Mouse (Mus musculus): ENCODE measurements around the gene Fxyd6. TPM values are rescaled to one million over a fixed set of nuclear protein-coding genes. Genes with fewer than 3 reads are reported as not detected.
A peak's percentile ranks its signal among the peaks of the same experiment; 100 is the strongest.

The Fxyd6 gene
- polyA plus RNA-seq, 1 experiment from 2014 or later, result 63.2 TPM

DNA sequence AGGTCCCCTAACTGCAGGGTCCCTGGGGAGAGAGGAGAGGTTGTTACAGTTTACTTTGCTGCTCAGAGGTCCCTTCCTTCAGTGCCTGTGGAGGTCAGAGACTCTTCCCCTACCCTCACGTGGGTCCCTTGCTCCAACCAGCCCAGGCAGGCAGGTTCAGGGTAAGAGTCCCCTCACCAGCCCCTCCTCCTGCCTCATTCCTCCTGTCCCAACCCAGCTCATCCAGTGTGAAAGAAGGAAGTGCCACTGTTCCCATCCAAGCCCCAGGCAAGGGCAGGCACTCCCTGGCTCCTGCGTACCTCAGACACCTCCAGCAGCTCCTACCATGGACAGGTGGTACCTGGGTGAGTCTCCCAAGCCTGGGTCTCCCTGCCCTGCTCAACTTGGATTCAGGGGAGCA is 33.0 kb downstream of the Fxyd6 start:
- H3K27me3 ChIP-seq (ENCODE audit: insufficient read depth, poor library complexity, severe bottlenecking), result peaks cover 78% of the 10 kb centered on the region
- no peaks in the 10 kb centered on the region for H3K9me3 ChIP-seq
- no peaks in the 10 kb centered on the region; the same call in 1 of the 2 replicates for H3K4me1 ChIP-seq
- H3K36me3 ChIP-seq, result no peaks in the 10 kb centered on the region
- DNase-seq (ENCODE audit: low spot score), result no peak
- no peak overlapping the region for H3K4me3 ChIP-seq
- H3K27ac ChIP-seq, result no peak overlapping the region
- WGBS, result 60% methylated on average over 2 of the region's 2 CpGs

GRCm38 (mm10) chr9:45405694-45406093 is 35.7 kb downstream of the Fxyd6 start:
- WGBS, result 67% methylated on average over 5 of the region's 5 CpGs
- no peak for DNase-seq (ENCODE audit: low spot score)
- Histone ChIP-seq H3K4me3 (no peak overlapping the region), H3K36me3 (no peaks in the 10 kb centered on the region), H3K27ac (no peak overlapping the region), H3K4me1 (peaks cover 4% of the 10 kb centered on the region; the same call in 1 of the 2 replicates), H3K27me3 (ENCODE audit: insufficient read depth, poor library complexity, severe bottlenecking) (peaks cover 81% of the 10 kb centered on the region), H3K9me3 (no peaks in the 10 kb centered on the region)

GRCm38 (mm10) chr9:45406808-45407207 is 36.8 kb downstream of the Fxyd6 start:
- H3K27me3 ChIP-seq (ENCODE audit: insufficient read depth, poor library complexity, severe bottlenecking), result peaks cover 79% of the 10 kb centered on the region
- no peak overlapping the region for H3K4me3 ChIP-seq
- no peaks in the 10 kb centered on the region for H3K9me3 ChIP-seq
- no peaks in the 10 kb centered on the region for H3K36me3 ChIP-seq
- 80% methylated on average over 3 of the region's 3 CpGs for WGBS
- peaks cover 4% of the 10 kb centered on the region; the same call in 1 of the 2 replicates for H3K4me1 ChIP-seq
- DNase-seq (ENCODE audit: low spot score), result no peak
- no peak overlapping the region for H3K27ac ChIP-seq

GRCm38 (mm10) chr9:45407706-45408675 is 38.0 kb downstream of the Fxyd6 start:
- Histone ChIP-seq H3K4me3 (peak overlapping the region; percentile 50), H3K9me3 (no peaks in the 10 kb centered on the region), H3K36me3 (no peaks in the 10 kb centered on the region), H3K4me1 (peaks cover 4% of the 10 kb centered on the region; the same call in 1 of the 2 replicates), H3K27me3 (ENCODE audit: insufficient read depth, poor library complexity, severe bottlenecking) (peaks cover 74% of the 10 kb centered on the region), H3K27ac (peak overlapping the region; percentile 52; the same call in 1 of the 2 replicates)
- DNase-seq (ENCODE audit: low spot score), result peak; percentile 89
- WGBS, result 38% methylated on average over 33 of the region's 33 CpGs

DNA sequence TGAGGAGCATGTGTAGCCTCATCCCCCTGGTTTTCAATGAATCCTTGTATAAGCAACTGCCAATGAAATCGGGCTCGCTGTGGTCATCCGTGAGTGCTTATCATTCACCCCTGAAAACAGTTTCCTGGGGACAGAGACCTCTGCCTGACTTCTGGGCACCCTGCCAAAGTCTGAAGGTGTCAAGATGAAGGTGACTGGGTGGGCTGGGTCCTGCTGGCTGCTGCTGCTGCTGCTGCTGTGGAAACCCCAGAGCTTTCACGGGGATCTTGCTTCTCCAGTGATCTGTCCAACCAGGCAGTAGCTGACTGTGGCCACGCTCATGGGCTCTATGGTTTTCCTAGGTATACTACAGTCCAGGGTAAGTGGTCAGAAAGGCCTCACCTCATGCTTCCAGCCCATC is 40.2 kb downstream of the Fxyd6 start:
- 72% methylated on average over 5 of the region's 5 CpGs for WGBS
- H3K27ac ChIP-seq, result no peak overlapping the region
- H3K27me3 ChIP-seq (ENCODE audit: insufficient read depth, poor library complexity, severe bottlenecking), result peaks cover 63% of the 10 kb centered on the region
- H3K4me1 ChIP-seq, result peaks cover 4% of the 10 kb centered on the region; the same call in 1 of the 2 replicates
- H3K4me3 ChIP-seq, result no peak overlapping the region
- H3K9me3 ChIP-seq, result no peaks in the 10 kb centered on the region
- no peak for DNase-seq (ENCODE audit: low spot score)
- no peaks in the 10 kb centered on the region for H3K36me3 ChIP-seq

DNA sequence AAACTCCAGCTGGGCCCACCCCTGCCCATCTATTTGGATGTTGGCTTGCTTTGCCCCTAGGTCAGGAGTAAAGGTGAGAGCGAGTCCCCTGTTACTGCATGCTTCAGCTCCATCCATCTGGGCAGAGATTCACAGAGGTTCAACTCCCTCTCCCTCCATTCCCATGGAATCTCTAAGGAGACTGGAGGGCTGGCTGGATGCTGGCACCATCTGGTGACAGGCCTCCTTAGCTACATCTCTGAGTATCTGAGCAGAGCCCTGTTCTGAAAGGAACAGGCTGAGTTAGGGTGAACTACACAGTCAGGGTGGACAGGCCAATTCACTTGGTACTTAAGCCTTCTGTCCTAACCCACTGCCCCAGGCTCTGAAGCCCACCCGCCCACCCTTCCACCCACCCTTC is 40.6 kb downstream of the Fxyd6 start:
- H3K4me1 ChIP-seq, result peaks cover 4% of the 10 kb centered on the region; the same call in 1 of the 2 replicates
- no peaks in the 10 kb centered on the region for H3K9me3 ChIP-seq
- H3K36me3 ChIP-seq, result no peaks in the 10 kb centered on the region
- DNase-seq (ENCODE audit: low spot score), result no peak
- no peak overlapping the region for H3K27ac ChIP-seq
- 86% methylated on average over 2 of the region's 2 CpGs for WGBS
- no peak overlapping the region for H3K4me3 ChIP-seq
- H3K27me3 ChIP-seq (ENCODE audit: insufficient read depth, poor library complexity, severe bottlenecking), result peaks cover 58% of the 10 kb centered on the region

DNA sequence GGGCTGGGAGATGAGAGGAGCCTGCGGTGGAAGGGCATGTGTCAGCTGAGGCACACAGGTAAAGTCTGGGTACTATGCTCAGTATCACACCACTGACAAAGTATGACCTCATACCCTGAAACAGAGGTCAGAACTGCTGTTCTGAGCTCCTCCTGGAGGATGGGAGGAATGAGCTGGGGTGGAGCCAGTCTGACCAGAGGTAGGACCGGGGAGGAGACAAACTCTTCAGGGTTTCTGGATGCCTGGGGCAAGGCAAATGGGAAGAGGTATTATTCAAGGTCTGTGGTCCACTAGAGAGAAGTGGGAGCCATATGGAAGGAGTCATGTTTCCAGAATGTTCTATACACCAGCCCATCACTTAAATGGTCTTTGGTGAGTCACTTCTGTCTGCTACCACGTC is 41.1 kb downstream of the Fxyd6 start:
- H3K4me1 ChIP-seq, result peaks cover 4% of the 10 kb centered on the region; the same call in 1 of the 2 replicates

GRCm38 (mm10) chr9:45411803-45412202 is 41.8 kb downstream of the Fxyd6 start:
- Histone ChIP-seq H3K9me3 (no peaks in the 10 kb centered on the region), H3K27me3 (ENCODE audit: insufficient read depth, poor library complexity, severe bottlenecking) (peaks cover 48% of the 10 kb centered on the region; the same call in 1 of the 2 replicates), H3K4me1 (peaks cover 4% of the 10 kb centered on the region; the same call in 1 of the 2 replicates), H3K36me3 (no peaks in the 10 kb centered on the region), H3K27ac (no peak overlapping the region), H3K4me3 (no peak overlapping the region)
- DNase-seq (ENCODE audit: low spot score), result no peak
- 22% methylated on average over 7 of the region's 7 CpGs for WGBS

More for the DNA sequence above, 41.1 kb downstream of the Fxyd6 start:
- DNase-seq (ENCODE audit: low spot score), result no peak
- no peaks in the 10 kb centered on the region for H3K9me3 ChIP-seq
- H3K36me3 ChIP-seq, result no peaks in the 10 kb centered on the region
- 76% methylated on average over 3 of the region's 3 CpGs for WGBS
- H3K27me3 ChIP-seq (ENCODE audit: insufficient read depth, poor library complexity, severe bottlenecking), result peaks cover 53% of the 10 kb centered on the region; the same call in 1 of the 2 replicates
- H3K27ac ChIP-seq, result no peak overlapping the region
- no peak overlapping the region for H3K4me3 ChIP-seq

DNA sequence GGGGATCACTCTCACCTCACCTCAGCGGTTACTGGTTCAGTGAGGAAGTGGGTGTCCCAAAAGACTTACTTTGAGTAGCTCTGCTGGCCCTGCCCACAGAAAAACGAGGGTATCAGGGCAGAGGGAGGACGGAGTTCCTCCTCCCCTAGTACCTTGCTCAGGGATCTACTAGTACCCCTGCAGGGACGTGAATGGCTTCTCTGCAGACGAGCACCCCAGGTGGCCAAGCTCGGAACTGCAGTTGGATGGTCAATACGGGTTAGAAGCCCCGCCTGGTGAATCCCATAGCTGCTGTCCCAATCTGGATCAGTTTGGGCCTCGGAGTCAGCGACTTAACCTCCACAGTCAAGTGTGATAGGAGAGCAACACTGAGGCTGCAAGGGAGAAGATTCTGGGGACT is 42.3 kb downstream of the Fxyd6 start:
- no peak overlapping the region for H3K4me3 ChIP-seq
- peaks cover 43% of the 10 kb centered on the region; the same call in 1 of the 2 replicates for H3K27me3 ChIP-seq (ENCODE audit: insufficient read depth, poor library complexity, severe bottlenecking)
- H3K36me3 ChIP-seq, result no peaks in the 10 kb centered on the region
- peak; percentile 91 for DNase-seq (ENCODE audit: low spot score)
- 6% methylated on average over 10 of the region's 10 CpGs for WGBS
- H3K4me1 ChIP-seq, result peaks cover 4% of the 10 kb centered on the region; the same call in 1 of the 2 replicates
- H3K9me3 ChIP-seq, result no peaks in the 10 kb centered on the region
- H3K27ac ChIP-seq, result no peak overlapping the region

- no peak overlapping the region for H3K4me3 ChIP-seq
- H3K36me3 ChIP-seq, result no peaks in the 10 kb centered on the region
- H3K4me1 ChIP-seq, result peaks cover 4% of the 10 kb centered on the region; the same call in 1 of the 2 replicates
- peaks cover 46% of the 10 kb centered on the region for H3K27me3 ChIP-seq (ENCODE audit: insufficient read depth, poor library complexity, severe bottlenecking)
- H3K27ac ChIP-seq, result no peak overlapping the region
- H3K9me3 ChIP-seq, result no peaks in the 10 kb centered on the region
- DNase-seq (ENCODE audit: low spot score), result no peak
- 69% methylated on average over 4 of the region's 4 CpGs for WGBS
Observed at GRCm38 (mm10) chr9:45412700-45413477, 42.9 kb downstream of the Fxyd6 start.

- WGBS, result 56% methylated on average over 5 of the region's 5 CpGs
- no peaks in the 10 kb centered on the region for H3K9me3 ChIP-seq
- H3K4me3 ChIP-seq, result no peak overlapping the region
- H3K4me1 ChIP-seq, result no peaks in the 10 kb centered on the region
- H3K27ac ChIP-seq, result no peak overlapping the region
- H3K27me3 ChIP-seq (ENCODE audit: insufficient read depth, poor library complexity, severe bottlenecking), result peaks cover 50% of the 10 kb centered on the region
- H3K36me3 ChIP-seq, result no peaks in the 10 kb centered on the region
- no peak for DNase-seq (ENCODE audit: low spot score)
Observed at GRCm38 (mm10) chr9:45413478-45414140, 43.6 kb downstream of the Fxyd6 start.

- Histone ChIP-seq H3K36me3 (no peaks in the 10 kb centered on the region), H3K4me3 (no peak overlapping the region), H3K27ac (no peak overlapping the region), H3K4me1 (no peaks in the 10 kb centered on the region), H3K9me3 (no peaks in the 10 kb centered on the region), H3K27me3 (ENCODE audit: insufficient read depth, poor library complexity, severe bottlenecking) (peaks cover 48% of the 10 kb centered on the region)
- no peak for DNase-seq (ENCODE audit: low spot score)
- 42% methylated on average over 4 of the region's 4 CpGs for WGBS
Observed at GRCm38 (mm10) chr9:45415912-45416311, 45.9 kb downstream of the Fxyd6 start.

All from heart, embryonic 10.5 days (tissue).